Mouse (Mus musculus) E14TG2a.4 (cell line): Measurements from ENCODE around the gene Wwc1.

ENCODE experiments used
- CTCF ChIP-seq: conservative IDR thresholded peaks from 2 replicates; pipeline ENCODE4 v1.5.1; 2014; ENCODE audit warnings: low read length
- NANOG ChIP-seq: IDR thresholded peaks from 2 replicates; pipeline ENCODE4 v1.6.1; 2014; ENCODE audit warnings: borderline replicate concordance, low read length, mixed read lengths
- POU5F1 ChIP-seq: IDR thresholded peaks from 2 replicates; pipeline ENCODE4 v1.6.1; 2014; ENCODE audit warnings: low read length, borderline replicate concordance

- TF ChIP-seq CTCF, result no peak
- TF ChIP-seq NANOG, result no peak
- TF ChIP-seq POU5F1, result no peak
Observed at GRCm38 (mm10) chr11:35913418-35914044, 66.8 kb downstream of the Wwc1 start.
